Mouse (Mus musculus) layer of hippocampus, postnatal 10 days (tissue): ENCODE data around the gene Gm47189. TPM values are rescaled to one million over a fixed set of nuclear protein-coding genes. Genes with fewer than 3 reads are reported as not detected.
"Not testable (repeated sequence)": the region's sequence is repeated elsewhere in the genome, so short reads cannot be mapped to it uniquely, and the experiment has no call there.

Source experiments
- DNase-seq, 2 experiments: peaks; one replicate each; pipeline ENCODE4 v3.0.0; 2021; ENCODE audit warnings: low spot score in 2 of 2
- long read RNA-seq: library from polyadenylated mRNA; stranded (forward); transcript quantifications from one replicate; pipeline ENCODE4 v2.0.0, GENCODE M21; 2023
- total RNA-seq, 2 experiments: library from RNA; stranded (reverse); gene quantifications; 2 replicates each; pipeline ENCODE4 v1.2.3; 2021

Gene Gm47189
- not detected for total RNA-seq
- long read RNA-seq = 0 reads

DNA sequence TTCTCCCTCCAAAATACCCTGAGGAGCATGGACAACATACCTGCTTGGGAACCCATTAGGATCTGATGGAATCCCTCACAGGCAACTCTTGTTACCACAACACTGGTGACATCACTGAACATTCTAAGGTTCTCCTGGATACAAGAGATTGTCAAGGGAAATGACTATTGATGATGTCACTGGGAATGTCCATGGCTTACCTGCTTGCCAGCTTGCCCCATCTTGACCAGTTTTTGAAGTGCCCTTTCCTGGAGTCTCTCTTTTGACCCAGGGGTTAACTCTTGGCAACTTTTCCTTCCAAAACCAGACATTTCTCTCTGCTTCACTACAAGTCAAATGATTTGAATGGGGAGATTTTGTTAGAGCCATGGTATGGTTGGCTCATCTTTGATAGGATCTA, at the start of gene Gm47189:
Gm47189 (minus strand) TSS at position 101 of the 400 bp plus-strand sequence.
- DNase-seq = not testable (repeated sequence)

DNA sequence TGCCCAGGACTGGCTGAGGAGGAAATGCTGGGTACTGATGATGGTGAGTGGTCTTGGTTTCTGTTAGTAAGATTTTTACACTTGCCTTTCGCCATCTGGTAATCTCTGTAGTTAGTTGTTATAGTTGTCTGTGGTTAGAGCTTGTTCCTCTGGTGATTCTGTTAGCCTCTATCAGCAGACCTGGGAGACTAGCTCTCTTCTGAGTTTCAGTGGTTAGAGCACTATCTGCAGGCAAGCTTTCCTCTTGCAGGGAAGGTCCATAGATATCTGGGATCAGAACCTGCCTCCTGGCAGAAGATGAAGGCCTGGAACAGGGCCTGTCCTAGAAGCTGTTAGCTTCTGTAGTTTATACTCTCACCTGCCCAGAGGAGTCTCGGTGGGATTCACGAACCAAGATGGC, 16.3 kb downstream of the Gm47189 start:
- DNase-seq = peak; percentile 2 to 9

DNA sequence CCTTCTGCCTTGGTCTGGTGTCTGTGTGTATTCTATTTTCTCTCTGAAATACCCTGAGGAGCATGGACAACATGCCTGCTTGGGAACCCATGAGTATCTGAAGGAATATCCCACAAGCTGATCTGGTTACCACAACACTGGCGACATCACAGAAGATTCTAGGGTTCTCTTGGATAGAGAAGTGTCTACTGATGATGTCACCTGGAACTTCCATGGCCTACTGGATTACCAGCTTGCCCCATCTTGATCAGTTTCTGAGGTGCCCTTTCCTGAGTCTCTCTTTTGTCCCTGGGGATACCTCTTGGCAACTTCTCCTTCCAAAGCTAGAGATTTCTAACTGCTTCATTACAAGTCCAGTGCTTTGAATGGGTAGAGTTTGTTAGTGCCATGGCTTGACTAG, 21.7 kb downstream of the Gm47189 start, which contains the start of gene Gm7929:
Gm7929 (minus strand) TSS at position 101 of the 400 bp plus-strand sequence.
- DNase-seq = not testable (repeated sequence)

DNA sequence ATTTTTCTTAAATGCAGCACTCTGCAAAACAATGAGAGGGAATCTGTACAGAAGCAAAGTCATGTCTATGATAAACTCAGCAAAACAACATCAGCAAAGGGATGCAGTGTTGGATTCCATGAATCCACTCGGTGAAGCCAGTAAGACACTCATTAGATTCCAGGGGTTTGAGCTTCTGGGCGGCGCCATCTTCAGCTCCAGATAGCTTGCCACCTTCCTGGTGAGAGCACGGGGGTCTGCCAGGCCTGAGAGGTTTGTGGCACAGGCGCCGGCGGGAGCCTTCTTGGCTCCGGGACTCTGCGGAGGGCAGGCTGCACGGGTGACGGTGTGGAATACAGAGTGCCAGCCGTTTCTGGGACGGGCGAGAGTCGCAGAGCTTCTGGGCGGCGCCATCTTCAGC, 48.8 kb downstream of the Gm47189 start:
- DNase-seq = not testable (repeated sequence)

DNA sequence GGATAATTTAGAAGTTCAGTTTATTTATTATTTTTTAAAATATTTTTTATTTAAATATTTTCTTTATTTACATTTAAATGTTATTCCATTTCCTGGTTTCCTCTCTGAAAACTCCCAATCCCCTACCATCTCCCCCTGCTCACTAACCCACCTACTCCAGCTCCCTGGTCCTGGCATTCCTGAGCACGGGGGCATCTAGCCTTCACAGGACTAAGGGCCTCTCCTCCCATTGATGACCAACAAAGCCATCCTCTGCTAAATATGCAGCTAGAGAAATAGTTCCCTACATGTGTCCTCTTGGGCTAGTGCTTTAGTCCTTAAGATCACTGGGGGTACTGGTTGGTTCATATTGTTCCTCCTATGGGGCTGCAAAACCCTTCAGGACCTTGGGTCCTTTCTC, 55.1 kb downstream of the Gm47189 start:
- not testable (repeated sequence) for DNase-seq

Other genes with a start within 250 kb of the Gm47189 start
- not detected for gene Gm7970, start 216.9 kb downstream of the Gm47189 start, total RNA-seq
- under 1 TPM in 1 of 2 experiments, not detected in 1; 0.33 TPM for gene 1700049E17Rik2, start 199.2 kb downstream of the Gm47189 start, total RNA-seq
- not detected for gene Gm3072, start 147.8 kb downstream of the Gm47189 start, total RNA-seq
- under 1 TPM in 1 of 2 experiments, not detected in 1; 0.94 TPM for gene Gm3676, start 126.0 kb downstream of the Gm47189 start, total RNA-seq
- not detected for gene Gm8068, start 70.6 kb downstream of the Gm47189 start, total RNA-seq
- gene Gm7929, start 21.8 kb downstream of the Gm47189 start, total RNA-seq = not detected
- not detected for gene Gm7980, start 134.8 kb upstream of the Gm47189 start, total RNA-seq
- not detected for gene 1700049E17Rik1, start 152.5 kb upstream of the Gm47189 start, total RNA-seq
- gene 1700024B05Rik, start 171.6 kb upstream of the Gm47189 start, total RNA-seq = not detected
- gene Gm6401, start 195.5 kb upstream of the Gm47189 start, total RNA-seq = not detected
- gene Gm3543, start 210.9 kb upstream of the Gm47189 start, total RNA-seq = under 1 TPM in 1 of 2 experiments, not detected in 1; 0.85 TPM